9 mouse cellular contexts compared by ENCODE assay signal in genomic region chr7:109702721-109703120, GRCm38 (mm10). TPM values are rescaled to one million over a fixed set of nuclear protein-coding genes. Genes with fewer than 3 reads are reported as not detected.
A peak's percentile ranks its signal among the peaks of the same experiment; 100 is the strongest.
DNase-seq lines count a peak whose midpoint lies in the region; ATAC-seq and TF ChIP-seq lines count a peak whose summit lies in the region.
"Had no signal": no experiment of that assay in that cellular context is flagged by ENCODE, and none has a peak within 500 bp of the region (broad histone marks: within the 10 kb centered on the region; RNA-seq: fewer than 3 reads in every experiment).

No protein-coding gene starts in this region.

- no peaks in the 10 kb centered on the region for H3K9me3 ChIP-seq in hindbrain, embryonic 11.5 days (ENCODE audit: control insufficient read depth, low read length)
- H3K9me3 ChIP-seq in hindbrain, embryonic 10.5 days = no peaks in the 10 kb centered on the region
- no peaks in the 10 kb centered on the region for H3K9me3 ChIP-seq in forebrain, embryonic 13.5 days (replicated peaks)
- H3K9me3 ChIP-seq in midbrain, embryonic 10.5 days (replicated peaks) = no peaks in the 10 kb centered on the region; the same call in 1 of the 2 replicates

- TF ChIP-seq CTCF in lung, adult 2 months (IDR thresholded peaks at IDR 0.05; ENCODE audit: insufficient read depth, low read length) = no peak

- WGBS in hindbrain, embryonic 11.5 days = 33% methylated on average over 4 of the region's 4 CpGs
- WGBS in hindbrain, embryonic 10.5 days = 32% methylated on average over 4 of the region's 4 CpGs
- WGBS in forebrain, embryonic 13.5 days = 37% methylated on average over 4 of the region's 4 CpGs
- WGBS in midbrain, embryonic 10.5 days = 30% methylated on average over 4 of the region's 4 CpGs
- WGBS in lung, adult 2 months = 68% methylated on average over 4 of the region's 4 CpGs

- no peak overlapping the region for H3K27ac ChIP-seq in hindbrain, embryonic 11.5 days (ENCODE audit: low read depth, low read length)
- H3K27ac ChIP-seq in hindbrain, embryonic 10.5 days = no peak overlapping the region
- H3K27ac ChIP-seq in brown adipose tissue, adult 24 weeks (replicated peaks; ENCODE audit: low read depth, low read length) = no peak overlapping the region
- H3K27ac ChIP-seq in forebrain, embryonic 13.5 days = no peak overlapping the region
- no peak overlapping the region for H3K27ac ChIP-seq in midbrain, embryonic 10.5 days (replicated peaks)

- no peaks in the 10 kb centered on the region for H3K27me3 ChIP-seq in hindbrain, embryonic 11.5 days (ENCODE audit: control insufficient read depth, insufficient read depth, low read length)
- peaks cover 11% of the 10 kb centered on the region for H3K27me3 ChIP-seq in hindbrain, embryonic 10.5 days (ENCODE audit: insufficient read depth, poor library complexity, severe bottlenecking)
- H3K27me3 ChIP-seq in forebrain, embryonic 13.5 days = no peaks in the 10 kb centered on the region
- H3K27me3 ChIP-seq in midbrain, embryonic 10.5 days (ENCODE audit: low read depth, poor library complexity, severe bottlenecking) = peaks cover 12% of the 10 kb centered on the region

- H3K4me1 ChIP-seq in hindbrain, embryonic 11.5 days (replicated peaks; ENCODE audit: control insufficient read depth, insufficient read depth, low read length) = no peaks in the 10 kb centered on the region
- peaks cover 28% of the 10 kb centered on the region for H3K4me1 ChIP-seq in hindbrain, embryonic 10.5 days (replicated peaks)
- no peaks in the 10 kb centered on the region; the same call in 1 of the 2 replicates for H3K4me1 ChIP-seq in brown adipose tissue, adult 24 weeks (ENCODE audit: control insufficient read depth, insufficient read depth, insufficient read length, low read length)
- H3K4me1 ChIP-seq in forebrain, embryonic 13.5 days = peaks cover 9% of the 10 kb centered on the region; the same call in 1 of the 2 replicates
- peaks cover 18% of the 10 kb centered on the region for H3K4me1 ChIP-seq in midbrain, embryonic 10.5 days
- peaks cover 16% of the 10 kb centered on the region for H3K4me1 ChIP-seq in lung, adult 2 months (ENCODE audit: control insufficient read depth, insufficient read depth, low read length)

- H3K36me3 ChIP-seq in hindbrain, embryonic 11.5 days (ENCODE audit: control insufficient read depth, insufficient read depth, low read length) = no peaks in the 10 kb centered on the region
- H3K36me3 ChIP-seq in hindbrain, embryonic 10.5 days = peaks cover 6% of the 10 kb centered on the region; the same call in 1 of the 2 replicates
- 0 out of 2 replicates have a peak, but pooled peaks cover 3% of the 10 kb centered on the region for H3K36me3 ChIP-seq in forebrain, embryonic 13.5 days (ENCODE audit: poor library complexity, severe bottlenecking)
- H3K36me3 ChIP-seq in midbrain, embryonic 10.5 days = peaks cover 5% of the 10 kb centered on the region

- ATAC-seq in hindbrain, embryonic 11.5 days (ENCODE audit: low FRiP score) = 0 out of 2 replicates have a peak, but pooled peaks have one; percentile 3
- no peak for ATAC-seq in forebrain, embryonic 13.5 days

- H3K4me2 ChIP-seq in hindbrain, embryonic 11.5 days (replicated peaks; ENCODE audit: low read depth, low read length) = no peak overlapping the region
- H3K4me2 ChIP-seq in forebrain, embryonic 13.5 days = peak overlapping the region; percentile 75

- no peak for DNase-seq in hindbrain, embryonic 11.5 days (ENCODE audit: low spot score)
- no peak for DNase-seq in hindbrain, embryonic 10.5 days (ENCODE audit: low spot score)
- no peak for DNase-seq in midbrain, embryonic 10.5 days (ENCODE audit: low spot score)
- DNase-seq in thymus, adult 18-20 months = no peak
- DNase-seq in layer of hippocampus, adult 9-11 months = no peak
- DNase-seq in lung, adult 2 months = no peak

- H3K9ac ChIP-seq in hindbrain, embryonic 11.5 days (ENCODE audit: low read depth, low read length) = no peak overlapping the region
- no peak overlapping the region for H3K9ac ChIP-seq in forebrain, embryonic 13.5 days

- TF ChIP-seq POLR2A in lung, adult 2 months (IDR thresholded peaks at IDR 0.05; ENCODE audit: borderline replicate concordance, extremely low read depth, low read depth, low read length) = no peak

- no peak overlapping the region for H3K4me3 ChIP-seq in hindbrain, embryonic 11.5 days (ENCODE audit: low read depth, low read length)
- H3K4me3 ChIP-seq in hindbrain, embryonic 10.5 days = no peak overlapping the region
- peak overlapping the region; percentile 48; the same call in 1 of the 2 replicates for H3K4me3 ChIP-seq in brown adipose tissue, adult 24 weeks (ENCODE audit: insufficient read depth, low read depth, low read length)
- no peak overlapping the region for H3K4me3 ChIP-seq in forebrain, embryonic 13.5 days
- H3K4me3 ChIP-seq in midbrain, embryonic 10.5 days = peak overlapping the region; percentile 79
- H3K4me3 ChIP-seq in lung, adult 2 months (replicated peaks; ENCODE audit: extremely low read depth, low read depth, low read length) = no peak overlapping the region

RNA-seq across cellular contexts. Expression of gene St5, which starts 0.7 kb away (rescaled TPM):
- 32.5 and 39.7 TPM in 2 replicates for polyA plus RNA-seq in hindbrain, embryonic 11.5 days (2014; fragmentation: Nextera tagmentation; extraction: Ambion mirVana)
- polyA plus RNA-seq in hindbrain, embryonic 10.5 days (2016; fragmentation: Nextera tagmentation; extraction: Ambion mirVana) = 43.2 and 44.3 TPM in 2 replicates
- 6.9 and 13.4 TPM in 2 replicates for polyA plus RNA-seq in brown adipose tissue, adult 24 weeks (2012; ENCODE audit: insufficient read depth, insufficient read length, missing spikeins)
- 12.0 and 13.0 TPM in 2 replicates for polyA plus RNA-seq in forebrain, embryonic 13.5 days (2015; fragmentation: Nextera tagmentation; extraction: Ambion mirVana)
- 36.3 and 42.2 TPM in 2 replicates for polyA plus RNA-seq in midbrain, embryonic 10.5 days (2016; fragmentation: Nextera tagmentation; extraction: Ambion mirVana)
- 89.9 and 123 TPM in 2 replicates for polyA plus RNA-seq in lung, adult 2 months (2012; rRNA removed)

RNA-seq across cellular contexts. Expression of gene Akip1, which starts 0.8 kb away (rescaled TPM):
- 19.0 and 22.2 TPM in 2 replicates for polyA plus RNA-seq in hindbrain, embryonic 11.5 days (2014; fragmentation: Nextera tagmentation; extraction: Ambion mirVana)
- 24.5 and 27.2 TPM in 2 replicates for polyA plus RNA-seq in hindbrain, embryonic 10.5 days (2016; fragmentation: Nextera tagmentation; extraction: Ambion mirVana)
- polyA plus RNA-seq in brown adipose tissue, adult 24 weeks (2012; ENCODE audit: insufficient read depth, insufficient read length, missing spikeins) = 26.1 and 34.8 TPM in 2 replicates
- 17.0 and 18.1 TPM in 2 replicates for polyA plus RNA-seq in forebrain, embryonic 13.5 days (2015; fragmentation: Nextera tagmentation; extraction: Ambion mirVana)
- 24.2 and 28.8 TPM in 2 replicates for polyA plus RNA-seq in midbrain, embryonic 10.5 days (2016; fragmentation: Nextera tagmentation; extraction: Ambion mirVana)
- polyA plus RNA-seq in lung, adult 2 months (2012; rRNA removed) = 16.3 and 18.3 TPM in 2 replicates

RNA-seq across cellular contexts. Expression of gene BC051019, which starts 20.9 kb away (rescaled TPM):
- polyA plus RNA-seq in hindbrain, embryonic 11.5 days (2014; fragmentation: Nextera tagmentation; extraction: Ambion mirVana) = 0.37 and 0.47 TPM in 2 replicates
- polyA plus RNA-seq in hindbrain, embryonic 10.5 days (2016; fragmentation: Nextera tagmentation; extraction: Ambion mirVana) = 0.16 and 0.73 TPM in 2 replicates
- not detected in 2 replicates for polyA plus RNA-seq in brown adipose tissue, adult 24 weeks (2012; ENCODE audit: insufficient read depth, insufficient read length, missing spikeins)
- 0.31 and 0.37 TPM in 2 replicates for polyA plus RNA-seq in forebrain, embryonic 13.5 days (2015; fragmentation: Nextera tagmentation; extraction: Ambion mirVana)
- 0.09 and 0.19 TPM in 2 replicates for polyA plus RNA-seq in midbrain, embryonic 10.5 days (2016; fragmentation: Nextera tagmentation; extraction: Ambion mirVana)
- polyA plus RNA-seq in lung, adult 2 months (2012; rRNA removed) = 17.8 and 19.7 TPM in 2 replicates
- polyA plus RNA-seq: liver, adult 2 months had no signal

RNA-seq across cellular contexts. Expression of gene Ascl3, which starts 28.8 kb away (rescaled TPM):
- polyA plus RNA-seq in hindbrain, embryonic 11.5 days (2014; fragmentation: Nextera tagmentation; extraction: Ambion mirVana) = not detected in 2 replicates
- polyA plus RNA-seq in hindbrain, embryonic 10.5 days (2016; fragmentation: Nextera tagmentation; extraction: Ambion mirVana) = 0.24 and 0.25 TPM in 2 replicates
- polyA plus RNA-seq in brown adipose tissue, adult 24 weeks (2012; ENCODE audit: insufficient read depth, insufficient read length, missing spikeins) = not detected in 2 replicates
- polyA plus RNA-seq in forebrain, embryonic 13.5 days (2015; fragmentation: Nextera tagmentation; extraction: Ambion mirVana) = not detected in 2 replicates
- 0.20 TPM in 1 of 2 replicates, not detected in the other for polyA plus RNA-seq in midbrain, embryonic 10.5 days (2016; fragmentation: Nextera tagmentation; extraction: Ambion mirVana)
- 0.38 and 0.62 TPM in 2 replicates for polyA plus RNA-seq in lung, adult 2 months (2012; rRNA removed)

RNA-seq across cellular contexts. Expression of gene Tmem9b, which starts 50.0 kb away (rescaled TPM):
- polyA plus RNA-seq in hindbrain, embryonic 11.5 days (2014; fragmentation: Nextera tagmentation; extraction: Ambion mirVana) = 63.2 and 71.2 TPM in 2 replicates
- 40.5 and 53.2 TPM in 2 replicates for polyA plus RNA-seq in hindbrain, embryonic 10.5 days (2016; fragmentation: Nextera tagmentation; extraction: Ambion mirVana)
- polyA plus RNA-seq in brown adipose tissue, adult 24 weeks (2012; ENCODE audit: insufficient read depth, insufficient read length, missing spikeins) = 47.8 and 65.8 TPM in 2 replicates
- polyA plus RNA-seq in forebrain, embryonic 13.5 days (2015; fragmentation: Nextera tagmentation; extraction: Ambion mirVana) = 62.8 and 67.0 TPM in 2 replicates
- polyA plus RNA-seq in midbrain, embryonic 10.5 days (2016; fragmentation: Nextera tagmentation; extraction: Ambion mirVana) = 43.8 and 51.9 TPM in 2 replicates
- polyA plus RNA-seq in lung, adult 2 months (2012; rRNA removed) = 45.4 and 60.4 TPM in 2 replicates

Comparison
In these comparisons a context has a peak if more than half of its experiments do, and no peak if none do; other contexts are left out.
1. H3K4me3 ChIP-seq: peak in brown adipose tissue, adult 24 weeks (single experiment) and midbrain, embryonic 10.5 days (single experiment); none in hindbrain, embryonic 11.5 days (single experiment), hindbrain, embryonic 10.5 days (single experiment), forebrain, embryonic 13.5 days (single experiment) and lung, adult 2 months (single experiment).
2. RNA of gene BC051019, which starts 20.9 kb away (polyA plus RNA-seq): 17.8 to 19.7 TPM in lung, adult 2 months; 0.16 to 0.73 TPM in hindbrain, embryonic 10.5 days, 0.31 to 0.37 TPM in forebrain, embryonic 13.5 days, 0.37 to 0.47 TPM in hindbrain, embryonic 11.5 days, 0.09 to 0.19 TPM in midbrain, embryonic 10.5 days and not detected in brown adipose tissue, adult 24 weeks; every median in the first group is over 10 times any median in the second.